Mouse (Mus musculus) forebrain, embryonic 10.5 days (tissue): ENCODE measurements around the gene Cd200r3. TPM values are rescaled to one million over a fixed set of nuclear protein-coding genes. Genes with fewer than 3 reads are reported as not detected.

Experiments
- DNase-seq: peaks from one replicate; pipeline ENCODE4 v3.0.0-alpha.2; 2017; ENCODE audit warnings: low spot score; ENCODE audit errors: extremely low spot score
- H3K27ac ChIP-seq: fragments of 300-500 bp; sonication (generic); 2 replicates; pipeline ENCODE4 v1.5.1; 2016; ENCODE audit warnings: mild to moderate bottlenecking
- H3K27me3 ChIP-seq: fragments of 300-500 bp; sonication (generic); 2 replicates; pipeline ENCODE4 v1.6.1; 2016; ENCODE audit warnings: mild to moderate bottlenecking; ENCODE audit not compliant: poor library complexity, severe bottlenecking
- H3K36me3 ChIP-seq: fragments of 300-500 bp; sonication (generic); replicated peaks from 2 replicates; pipeline ENCODE4 v1.6.1; 2016; ENCODE audit warnings: mild to moderate bottlenecking, moderate library complexity
- H3K4me1 ChIP-seq: fragments of 300-500 bp; sonication (generic); 2 replicates; pipeline ENCODE4 v1.6.1; 2016
- H3K4me3 ChIP-seq: fragments of 300-500 bp; sonication (generic); 2 replicates; pipeline ENCODE4 v1.5.1; 2016; ENCODE audit warnings: mild to moderate bottlenecking, moderate library complexity
- H3K9me3 ChIP-seq: fragments of 300-500 bp; sonication (generic); 2 replicates; pipeline ENCODE4 v1.6.1; 2016; ENCODE audit warnings: mild to moderate bottlenecking, moderate library complexity
- WGBS: fragments of 180-500 bp; shearing (Covaris S2); methylation state at CpG from one replicate; pipeline ENCODE4 v1.1.7; 2016; 5-methylcytosine and 5-hydroxymethylcytosine counted together
- polyA plus RNA-seq: library from polyadenylated mRNA; unstranded; fragments of >200 nt; fragmentation: Nextera tagmentation; extraction: Ambion mirVana; gene quantifications from 2 replicates; pipeline ENCODE4 v1.2.1, GENCODE M21; 2016

Gene Cd200r3
- polyA plus RNA-seq, 1 experiment from 2014 or later: not detected

- no peak overlapping the region for H3K27ac ChIP-seq
- 69% methylated on average over 6 of the region's 6 CpGs for WGBS
- no peak for DNase-seq
- no peaks in the 10 kb centered on the region for H3K27me3 ChIP-seq
- no peaks in the 10 kb centered on the region for H3K36me3 ChIP-seq
- H3K9me3 ChIP-seq: no peaks in the 10 kb centered on the region
- H3K4me3 ChIP-seq: no peak overlapping the region
- no peaks in the 10 kb centered on the region for H3K4me1 ChIP-seq
Observed at GRCm38 (mm10) chr16:44976892-44977633, 33.6 kb downstream of the Cd200r3 start.

- Histone ChIP-seq H3K27ac (no peak overlapping the region), H3K27me3 (no peaks in the 10 kb centered on the region), H3K36me3 (no peaks in the 10 kb centered on the region), H3K4me1 (no peaks in the 10 kb centered on the region), H3K4me3 (no peak overlapping the region), H3K9me3 (no peaks in the 10 kb centered on the region)
- 88% methylated on average over 2 of the region's 2 CpGs for WGBS
- no peak for DNase-seq
Observed at GRCm38 (mm10) chr16:44978193-44978592, 34.7 kb downstream of the Cd200r3 start.

GRCm38 (mm10) chr16:44979355-44979896, 35.9 kb downstream of the Cd200r3 start:
- Histone ChIP-seq H3K36me3 (no peaks in the 10 kb centered on the region), H3K4me1 (no peaks in the 10 kb centered on the region), H3K27ac (no peak overlapping the region), H3K9me3 (no peaks in the 10 kb centered on the region), H3K4me3 (no peak overlapping the region), H3K27me3 (no peaks in the 10 kb centered on the region)
- 78% methylated on average over 3 of the region's 3 CpGs for WGBS
- no peak for DNase-seq

GRCm38 (mm10) chr16:44982972-44983371, 39.5 kb downstream of the Cd200r3 start:
- no peak for DNase-seq
- Histone ChIP-seq H3K36me3 (no peaks in the 10 kb centered on the region), H3K27ac (no peak overlapping the region), H3K4me3 (no peak overlapping the region), H3K4me1 (no peaks in the 10 kb centered on the region), H3K27me3 (no peaks in the 10 kb centered on the region), H3K9me3 (no peaks in the 10 kb centered on the region)
- 85% methylated on average over 2 of the region's 2 CpGs for WGBS

- Histone ChIP-seq H3K27ac (no peak overlapping the region), H3K27me3 (no peaks in the 10 kb centered on the region), H3K36me3 (no peaks in the 10 kb centered on the region), H3K4me1 (no peaks in the 10 kb centered on the region), H3K9me3 (no peaks in the 10 kb centered on the region), H3K4me3 (no peak overlapping the region)
- DNase-seq: no peak
- WGBS: 82% methylated on average over 3 of the region's 3 CpGs
Observed at GRCm38 (mm10) chr16:44983379-44984060, 40.0 kb downstream of the Cd200r3 start.

GRCm38 (mm10) chr16:44984111-44984510, 40.6 kb downstream of the Cd200r3 start:
- Histone ChIP-seq H3K9me3 (no peaks in the 10 kb centered on the region), H3K27ac (no peak overlapping the region), H3K4me3 (no peak overlapping the region), H3K4me1 (no peaks in the 10 kb centered on the region), H3K27me3 (no peaks in the 10 kb centered on the region), H3K36me3 (no peaks in the 10 kb centered on the region)
- DNase-seq: no peak

GRCm38 (mm10) chr16:44984925-44985324, 41.4 kb downstream of the Cd200r3 start:
- H3K4me1 ChIP-seq: no peaks in the 10 kb centered on the region
- DNase-seq: no peak
- no peaks in the 10 kb centered on the region for H3K9me3 ChIP-seq
- no peak overlapping the region for H3K4me3 ChIP-seq
- no peak overlapping the region for H3K27ac ChIP-seq
- H3K27me3 ChIP-seq: no peaks in the 10 kb centered on the region
- WGBS: 76% methylated on average over 3 of the region's 3 CpGs
- H3K36me3 ChIP-seq: no peaks in the 10 kb centered on the region

- no peaks in the 10 kb centered on the region for H3K4me1 ChIP-seq
- DNase-seq: no peak
- H3K27me3 ChIP-seq: no peaks in the 10 kb centered on the region
- no peak overlapping the region for H3K4me3 ChIP-seq
- no peak overlapping the region for H3K27ac ChIP-seq
- WGBS: 72% methylated on average over 2 of the region's 2 CpGs
- H3K36me3 ChIP-seq: no peaks in the 10 kb centered on the region
- no peaks in the 10 kb centered on the region for H3K9me3 ChIP-seq
Observed at GRCm38 (mm10) chr16:44986029-44986428, 42.6 kb downstream of the Cd200r3 start.

- H3K4me1 ChIP-seq: no peaks in the 10 kb centered on the region
- no peak overlapping the region for H3K4me3 ChIP-seq
- no peak overlapping the region for H3K27ac ChIP-seq
- no peaks in the 10 kb centered on the region for H3K27me3 ChIP-seq
- no peaks in the 10 kb centered on the region for H3K9me3 ChIP-seq
- WGBS: 94% methylated on average over 4 of the region's 4 CpGs
- DNase-seq: no peak
- no peaks in the 10 kb centered on the region for H3K36me3 ChIP-seq
Observed at GRCm38 (mm10) chr16:44988667-44989357, 45.3 kb downstream of the Cd200r3 start.

- no peaks in the 10 kb centered on the region for H3K9me3 ChIP-seq
- 94% methylated on average over 4 of the region's 4 CpGs for WGBS
Observed at GRCm38 (mm10) chr16:44993319-44994019, 50.0 kb downstream of the Cd200r3 start.

GRCm38 (mm10) chr16:44994206-44994953, 50.9 kb downstream of the Cd200r3 start:
- H3K27ac ChIP-seq: no peak overlapping the region
- WGBS: 81% methylated on average over 6 of the region's 6 CpGs
- no peak overlapping the region for H3K4me3 ChIP-seq
- no peak for DNase-seq
- H3K27me3 ChIP-seq: no peaks in the 10 kb centered on the region
- no peaks in the 10 kb centered on the region for H3K9me3 ChIP-seq
- no peaks in the 10 kb centered on the region for H3K4me1 ChIP-seq
- no peaks in the 10 kb centered on the region for H3K36me3 ChIP-seq

More at GRCm38 (mm10) chr16:44993319-44994019, 50.0 kb downstream of the Cd200r3 start:
- H3K27ac ChIP-seq: no peak overlapping the region
- H3K4me1 ChIP-seq: no peaks in the 10 kb centered on the region
- no peaks in the 10 kb centered on the region for H3K36me3 ChIP-seq
- DNase-seq: no peak
- no peaks in the 10 kb centered on the region for H3K27me3 ChIP-seq
- no peak overlapping the region for H3K4me3 ChIP-seq

GRCm38 (mm10) chr16:44995111-44995510, 51.6 kb downstream of the Cd200r3 start:
- Histone ChIP-seq H3K27ac (no peak overlapping the region), H3K36me3 (no peaks in the 10 kb centered on the region), H3K27me3 (no peaks in the 10 kb centered on the region), H3K9me3 (no peaks in the 10 kb centered on the region), H3K4me3 (no peak overlapping the region), H3K4me1 (no peaks in the 10 kb centered on the region)
- WGBS: 76% methylated on average over 1 of the region's 1 CpGs
- no peak for DNase-seq
